Mouse (Mus musculus) adrenal gland, postnatal 36 days (tissue): ENCODE measurements around the gene Efemp1. TPM values are rescaled to one million over a fixed set of nuclear protein-coding genes. Genes with fewer than 3 reads are reported as not detected.

ENCODE experiments used
- DNase-seq, 2 experiments: peaks; one replicate each; pipeline ENCODE4 v3.0.0; 2021; ENCODE audit warnings: mixed read lengths in 1 of 2
- total RNA-seq, 2 experiments: library from RNA; stranded (reverse); gene quantifications; 2 replicates each; pipeline ENCODE4 v1.2.3; 2021

The Efemp1 gene
- total RNA-seq, 2 experiments from 2014 or later = 33.5 to 107 TPM

- peak; percentile 8 to 9 for DNase-seq
Measured at GRCm38 (mm10) chr11:28934449-28934848, 81.4 kb downstream of the Efemp1 start.

- no peak for DNase-seq
Measured at GRCm38 (mm10) chr11:28939651-28940050, 86.6 kb downstream of the Efemp1 start.

- DNase-seq = peak in 1 of 2 experiments; percentile 4
Measured at GRCm38 (mm10) chr11:28951586-28952210, 98.7 kb downstream of the Efemp1 start.

- DNase-seq = peak in 1 of 2 experiments; percentile 7
Measured at GRCm38 (mm10) chr11:28954673-28955304, 101.8 kb downstream of the Efemp1 start.

GRCm38 (mm10) chr11:28955305-28955701, 102.3 kb downstream of the Efemp1 start:
- no peak for DNase-seq

GRCm38 (mm10) chr11:28961381-28961780, 108.4 kb downstream of the Efemp1 start:
- DNase-seq = no peak
